In the genomic region with DNA sequence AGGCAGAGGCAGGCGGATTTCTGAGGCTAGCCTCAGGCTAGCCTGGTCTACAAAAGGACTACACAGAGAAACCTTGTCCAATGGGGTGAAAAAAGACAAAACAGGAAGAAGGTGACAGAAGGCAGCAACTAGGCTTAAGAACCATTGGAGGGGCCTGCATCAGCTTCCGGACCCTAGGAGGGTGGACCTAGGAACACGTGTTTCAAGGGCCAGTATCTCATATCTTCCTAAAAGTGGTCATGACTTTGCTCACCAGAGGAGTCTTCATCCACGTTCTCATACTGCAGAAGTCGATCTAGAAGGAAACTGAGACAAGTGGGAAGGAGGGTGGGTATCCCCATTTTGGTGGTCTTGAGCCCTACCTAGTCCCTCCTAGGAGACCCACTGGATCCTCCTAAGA, we compare ENCODE assay signal across 8 mouse cellular contexts. TPM values are rescaled to one million over a fixed set of nuclear protein-coding genes. Genes with fewer than 3 reads are reported as not detected.
DNase-seq lines count a peak whose midpoint lies in the region; ATAC-seq lines count a peak whose summit lies in the region.

No protein-coding gene starts in this region.

- no peak overlapping the region for H3K27ac ChIP-seq in kidney, embryonic 14.5 days (ENCODE audit: low read depth, low read length)
- H3K27ac ChIP-seq in hindbrain, embryonic 13.5 days, result peak overlapping the region; percentile 86; the same call in 1 of the 2 replicates
- no peak overlapping the region for H3K27ac ChIP-seq in midbrain, embryonic 13.5 days

- no peaks in the 10 kb centered on the region for H3K9me3 ChIP-seq in kidney, embryonic 14.5 days (ENCODE audit: control insufficient read depth, low read length)
- no peaks in the 10 kb centered on the region for H3K9me3 ChIP-seq in hindbrain, embryonic 13.5 days
- no peaks in the 10 kb centered on the region for H3K9me3 ChIP-seq in midbrain, embryonic 13.5 days

- peak overlapping the region; percentile 92 for H3K4me2 ChIP-seq in kidney, embryonic 14.5 days (replicated peaks; ENCODE audit: low read depth, low read length)
- peak overlapping the region; percentile 87 for H3K4me2 ChIP-seq in hindbrain, embryonic 13.5 days
- peak overlapping the region; percentile 83 for H3K4me2 ChIP-seq in midbrain, embryonic 13.5 days (replicated peaks)

- H3K27me3 ChIP-seq in kidney, embryonic 14.5 days (ENCODE audit: control insufficient read depth, insufficient read depth, low read length), result no peaks in the 10 kb centered on the region
- H3K27me3 ChIP-seq in hindbrain, embryonic 13.5 days, result no peaks in the 10 kb centered on the region
- H3K27me3 ChIP-seq in midbrain, embryonic 13.5 days, result no peaks in the 10 kb centered on the region

- 64% methylated on average over 5 of the region's 5 CpGs for WGBS in kidney, embryonic 14.5 days
- WGBS in hindbrain, embryonic 13.5 days, result 78% methylated on average over 5 of the region's 5 CpGs
- WGBS in midbrain, embryonic 13.5 days, result 79% methylated on average over 5 of the region's 5 CpGs

- peak overlapping the region; percentile 61 for H3K4me3 ChIP-seq in kidney, embryonic 14.5 days (ENCODE audit: low read length)
- peak overlapping the region; percentile 66 for H3K4me3 ChIP-seq in hindbrain, embryonic 13.5 days
- peak overlapping the region; percentile 66 for H3K4me3 ChIP-seq in midbrain, embryonic 13.5 days (replicated peaks)

- ATAC-seq in kidney, embryonic 14.5 days (ENCODE audit: low FRiP score, low TSS enrichment), result no peak
- ATAC-seq in hindbrain, embryonic 13.5 days (ENCODE audit: low FRiP score), result no peak
- ATAC-seq in midbrain, embryonic 13.5 days, result no peak

- H3K36me3 ChIP-seq in kidney, embryonic 14.5 days (ENCODE audit: control insufficient read depth, insufficient read depth, low read length), result peaks cover 59% of the 10 kb centered on the region
- peaks cover 55% of the 10 kb centered on the region for H3K36me3 ChIP-seq in hindbrain, embryonic 13.5 days
- H3K36me3 ChIP-seq in midbrain, embryonic 13.5 days, result peaks cover 60% of the 10 kb centered on the region

- H3K9ac ChIP-seq in kidney, embryonic 14.5 days (ENCODE audit: low read depth, low read length), result peak overlapping the region; percentile 76
- peak overlapping the region; percentile 78 for H3K9ac ChIP-seq in hindbrain, embryonic 13.5 days
- H3K9ac ChIP-seq in midbrain, embryonic 13.5 days (replicated peaks), result peak overlapping the region; percentile 66

- H3K4me1 ChIP-seq in kidney, embryonic 14.5 days (ENCODE audit: control insufficient read depth, insufficient read depth, low read length), result peaks cover 25% of the 10 kb centered on the region
- H3K4me1 ChIP-seq in hindbrain, embryonic 13.5 days (replicated peaks), result peaks cover 31% of the 10 kb centered on the region
- peaks cover 30% of the 10 kb centered on the region for H3K4me1 ChIP-seq in midbrain, embryonic 13.5 days (replicated peaks)

- DNase-seq in kidney, adult 11 months, result no peak
- peak; percentile 47 for DNase-seq in R1 (ENCODE audit: low read depth, low spot score)
- DNase-seq in layer of hippocampus, postnatal 36 days, result no peak
- no peak for DNase-seq in thymus, postnatal 10 days (ENCODE audit: low spot score in 2 of 2)
- DNase-seq in right cerebral cortex, postnatal 14 days, result no peak

RNA-seq across cellular contexts. Expression of a gene that starts 0.8 kb away (rescaled TPM):
- polyA plus RNA-seq in kidney, embryonic 14.5 days (2014; fragmentation: Nextera tagmentation; extraction: Ambion mirVana), result 22.8 and 23.5 TPM in 2 replicates
- polyA plus RNA-seq in hindbrain, embryonic 13.5 days (2015; fragmentation: Nextera tagmentation; extraction: Ambion mirVana), result 20.2 and 25.7 TPM in 2 replicates
- 26.8 and 28.5 TPM in 2 replicates for polyA plus RNA-seq in midbrain, embryonic 13.5 days (2015; fragmentation: Nextera tagmentation; extraction: Ambion mirVana)
- total RNA-seq in layer of hippocampus, postnatal 36 days (2021), result 10 to 100 TPM; 29.5 to 32.0 TPM

RNA-seq across cellular contexts. Expression of a gene that starts 1.2 kb away (rescaled TPM):
- 92.4 and 94.0 TPM in 2 replicates for polyA plus RNA-seq in kidney, embryonic 14.5 days (2014; fragmentation: Nextera tagmentation; extraction: Ambion mirVana)
- polyA plus RNA-seq in hindbrain, embryonic 13.5 days (2015; fragmentation: Nextera tagmentation; extraction: Ambion mirVana), result 81.8 and 89.4 TPM in 2 replicates
- polyA plus RNA-seq in midbrain, embryonic 13.5 days (2015; fragmentation: Nextera tagmentation; extraction: Ambion mirVana), result 84.3 and 88.8 TPM in 2 replicates
- 10 to 100 TPM; 53.5 to 56.0 TPM for total RNA-seq in layer of hippocampus, postnatal 36 days (2021)

RNA-seq across cellular contexts. Expression of a gene that starts 13.8 kb away (rescaled TPM):
- polyA plus RNA-seq in kidney, embryonic 14.5 days (2014; fragmentation: Nextera tagmentation; extraction: Ambion mirVana), result 7.2 and 8.8 TPM in 2 replicates
- 7.1 and 9.3 TPM in 2 replicates for polyA plus RNA-seq in hindbrain, embryonic 13.5 days (2015; fragmentation: Nextera tagmentation; extraction: Ambion mirVana)
- 5.3 and 8.5 TPM in 2 replicates for polyA plus RNA-seq in midbrain, embryonic 13.5 days (2015; fragmentation: Nextera tagmentation; extraction: Ambion mirVana)
- total RNA-seq in layer of hippocampus, postnatal 36 days (2021), result 10 to 100 TPM; 16.1 to 17.7 TPM

RNA-seq across cellular contexts. Expression of a gene that starts 23.5 kb away (rescaled TPM):
- polyA plus RNA-seq in kidney, embryonic 14.5 days (2014; fragmentation: Nextera tagmentation; extraction: Ambion mirVana), result 24.9 and 29.2 TPM in 2 replicates
- polyA plus RNA-seq in hindbrain, embryonic 13.5 days (2015; fragmentation: Nextera tagmentation; extraction: Ambion mirVana), result 57.2 and 57.4 TPM in 2 replicates
- polyA plus RNA-seq in midbrain, embryonic 13.5 days (2015; fragmentation: Nextera tagmentation; extraction: Ambion mirVana), result 61.4 and 63.1 TPM in 2 replicates
- total RNA-seq in layer of hippocampus, postnatal 36 days (2021), result 100 to 1,000 TPM; 151 to 165 TPM

RNA-seq across cellular contexts. Expression of a gene that starts 29.5 kb away (rescaled TPM):
- polyA plus RNA-seq in kidney, embryonic 14.5 days (2014; fragmentation: Nextera tagmentation; extraction: Ambion mirVana), result not detected in 2 replicates
- not detected in 2 replicates for polyA plus RNA-seq in hindbrain, embryonic 13.5 days (2015; fragmentation: Nextera tagmentation; extraction: Ambion mirVana)
- polyA plus RNA-seq in midbrain, embryonic 13.5 days (2015; fragmentation: Nextera tagmentation; extraction: Ambion mirVana), result not detected in 2 replicates
- total RNA-seq in layer of hippocampus, postnatal 36 days (2021), result not detected
